Mouse (Mus musculus): ENCODE data around the gene Etfrf1. TPM values are rescaled to one million over a fixed set of nuclear protein-coding genes. Genes with fewer than 3 reads are reported as not detected.

Etfrf1 gene
- 139 TPM for polyA plus RNA-seq (2014; fragmentation: Illumina TruSeq; extraction: RNeasy Lipid Tissue Mini Kit (QIAGEN cat#74804); ENCODE audit: low replicate concordance)

DNA sequence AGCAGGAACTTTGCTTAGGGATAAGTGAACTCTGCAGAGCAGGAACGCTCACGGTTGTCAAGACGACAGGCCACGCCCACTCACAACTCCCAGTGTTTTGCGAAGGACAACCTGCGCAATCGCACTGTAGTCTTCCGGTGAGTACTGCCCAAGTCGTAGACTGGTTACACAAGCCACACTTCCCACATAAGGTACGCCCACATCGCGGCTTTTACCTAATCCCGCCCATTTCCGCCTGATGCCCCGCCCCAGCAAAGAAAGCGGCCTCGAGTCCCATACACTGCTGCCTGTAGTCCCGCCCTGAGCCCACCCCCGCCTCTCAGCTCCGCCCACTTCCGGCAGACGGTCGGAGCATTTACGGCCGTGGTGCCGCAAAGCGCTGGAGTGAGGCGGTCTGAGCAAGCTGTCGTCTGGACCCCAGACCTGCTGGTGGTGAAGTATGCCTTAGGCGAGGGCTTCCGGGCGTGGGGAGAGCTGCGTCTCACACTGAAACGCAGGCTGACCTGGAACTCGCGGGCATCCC is at the start of gene Etfrf1, which contains the start of gene Casc1:
TSS of gene Etfrf1 (plus strand) at position 319 of the 523 bp plus-strand sequence.
TSS of gene Casc1 (minus strand) at position 190 of the 523 bp plus-strand sequence.

DNA sequence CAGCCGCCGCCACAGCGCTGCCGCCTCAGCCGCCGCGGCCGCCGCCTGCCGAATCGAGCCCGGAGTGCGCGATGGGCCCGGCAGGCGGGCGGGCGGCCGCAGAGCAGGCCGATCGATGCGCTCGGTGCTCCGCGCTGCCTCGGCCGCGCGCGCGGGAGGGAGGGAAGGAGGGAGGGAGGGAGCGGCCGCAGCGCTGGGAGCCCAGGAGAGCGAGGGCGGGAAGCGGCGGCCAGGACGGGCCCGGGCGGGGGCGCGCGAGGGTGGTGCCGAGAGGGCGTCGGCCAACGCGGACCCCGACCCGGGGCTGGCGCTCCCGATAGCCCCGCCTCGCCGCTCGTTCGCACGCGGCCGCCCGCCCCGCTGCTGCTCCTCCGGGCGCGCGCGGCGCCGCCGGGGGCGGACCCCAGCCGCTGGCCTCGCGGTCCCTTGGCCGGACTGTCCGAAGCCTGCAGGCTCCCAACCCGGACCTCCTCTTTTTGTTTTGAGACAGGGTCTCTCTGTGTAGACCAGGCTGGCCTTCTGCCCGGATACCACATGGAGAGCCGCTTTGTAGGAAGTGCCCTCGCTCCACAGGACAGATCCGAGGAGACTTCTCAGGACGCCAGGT is 39.4 kb downstream of the Etfrf1 start, which contains the start of gene Kras:
TSS of gene Kras (minus strand) at position 55 of the 607 bp plus-strand sequence.

Other genes with a start within 250 kb of the Etfrf1 start
- not detected for gene Bcat1, start 134.9 kb upstream of the Etfrf1 start, polyA plus RNA-seq (2014; fragmentation: Illumina TruSeq; extraction: RNeasy Lipid Tissue Mini Kit (QIAGEN cat#74804); ENCODE audit: low replicate concordance)
- 12.8 TPM for gene Lrmp, start 95.5 kb upstream of the Etfrf1 start, polyA plus RNA-seq (2014; fragmentation: Illumina TruSeq; extraction: RNeasy Lipid Tissue Mini Kit (QIAGEN cat#74804); ENCODE audit: low replicate concordance)
- gene Casc1, start 129 bp upstream of the Etfrf1 start, polyA plus RNA-seq (2014; fragmentation: Illumina TruSeq; extraction: RNeasy Lipid Tissue Mini Kit (QIAGEN cat#74804); ENCODE audit: low replicate concordance), result not detected
- 320 TPM for gene Kras, start 39.1 kb downstream of the Etfrf1 start, polyA plus RNA-seq (2014; fragmentation: Illumina TruSeq; extraction: RNeasy Lipid Tissue Mini Kit (QIAGEN cat#74804); ENCODE audit: low replicate concordance)

Measured in small intestine, adult 10 weeks (tissue).